ENCODE assay signal across 10 mouse cellular contexts in genomic region chr8:63876949-63877348, GRCm38 (mm10).
DNase-seq lines count a peak whose midpoint lies in the region; ATAC-seq lines count a peak whose summit lies in the region.
"Had no signal": no experiment of that assay in that cellular context is flagged by ENCODE, and none has a peak within 500 bp of the region (broad histone marks: within the 10 kb centered on the region; RNA-seq: fewer than 3 reads in every experiment).

No protein-coding gene starts in this region.

- H3K9ac ChIP-seq in heart, embryonic 15.5 days, result no peak overlapping the region
- no peak overlapping the region for H3K9ac ChIP-seq in forebrain, embryonic 13.5 days
- no peak overlapping the region for H3K9ac ChIP-seq in midbrain, embryonic 12.5 days (replicated peaks)
- H3K9ac ChIP-seq: embryonic facial prominence, embryonic 12.5 days; liver, embryonic 14.5 days had no signal

- no peak overlapping the region for H3K4me3 ChIP-seq in heart, embryonic 15.5 days
- no peak overlapping the region for H3K4me3 ChIP-seq in forebrain, embryonic 13.5 days
- no peak overlapping the region for H3K4me3 ChIP-seq in midbrain, embryonic 12.5 days
- H3K4me3 ChIP-seq: embryonic facial prominence, embryonic 12.5 days had no signal

- H3K4me1 ChIP-seq in heart, embryonic 15.5 days (replicated peaks), result no peaks in the 10 kb centered on the region
- no peaks in the 10 kb centered on the region for H3K4me1 ChIP-seq in forebrain, embryonic 13.5 days
- H3K4me1 ChIP-seq in midbrain, embryonic 12.5 days, result no peaks in the 10 kb centered on the region
- H3K4me1 ChIP-seq: embryonic facial prominence, embryonic 12.5 days had no signal

- H3K27me3 ChIP-seq in heart, embryonic 15.5 days, result no peaks in the 10 kb centered on the region
- no peaks in the 10 kb centered on the region for H3K27me3 ChIP-seq in forebrain, embryonic 13.5 days
- no peaks in the 10 kb centered on the region for H3K27me3 ChIP-seq in midbrain, embryonic 12.5 days
- H3K27me3 ChIP-seq: embryonic facial prominence, embryonic 12.5 days had no signal

- ATAC-seq in heart, embryonic 15.5 days (replicated peaks; ENCODE audit: insufficient number of reproducible peaks, insufficient read depth, low FRiP score, low read depth), result no peak
- ATAC-seq in forebrain, embryonic 13.5 days, result peak; percentile 59
- 0 out of 2 replicates have a peak, but pooled peaks have one; percentile 62 for ATAC-seq in midbrain, embryonic 12.5 days (ENCODE audit: low FRiP score, low read depth)

- 86% methylated on average over 7 of the region's 7 CpGs for WGBS in heart, embryonic 15.5 days
- WGBS in forebrain, embryonic 13.5 days, result 91% methylated on average over 7 of the region's 7 CpGs
- WGBS in midbrain, embryonic 12.5 days, result 92% methylated on average over 7 of the region's 7 CpGs

- 0 out of 2 replicates have a peak overlapping the region, but pooled peaks have one; percentile 33 for H3K4me2 ChIP-seq in heart, embryonic 15.5 days
- no peak overlapping the region for H3K4me2 ChIP-seq in forebrain, embryonic 13.5 days
- H3K4me2 ChIP-seq in midbrain, embryonic 12.5 days (replicated peaks), result no peak overlapping the region
- H3K4me2 ChIP-seq: embryonic facial prominence, embryonic 12.5 days had no signal

- no peaks in the 10 kb centered on the region for H3K9me3 ChIP-seq in heart, embryonic 15.5 days (replicated peaks)
- no peaks in the 10 kb centered on the region for H3K9me3 ChIP-seq in forebrain, embryonic 13.5 days (replicated peaks)
- no peaks in the 10 kb centered on the region for H3K9me3 ChIP-seq in midbrain, embryonic 12.5 days
- H3K9me3 ChIP-seq: embryonic facial prominence, embryonic 12.5 days had no signal

- H3K36me3 ChIP-seq in heart, embryonic 15.5 days, result no peaks in the 10 kb centered on the region
- H3K36me3 ChIP-seq in forebrain, embryonic 13.5 days (ENCODE audit: poor library complexity, severe bottlenecking), result no peaks in the 10 kb centered on the region
- H3K36me3 ChIP-seq in midbrain, embryonic 12.5 days, result no peaks in the 10 kb centered on the region
- H3K36me3 ChIP-seq: embryonic facial prominence, embryonic 12.5 days had no signal

- DNase-seq in heart, postnatal 4 days, result no peak
- peak; percentile 12 for DNase-seq in R1 (ENCODE audit: low read depth, low spot score)
- no peak for DNase-seq in spleen, postnatal 36 days (ENCODE audit: low spot score in 2 of 2)
- DNase-seq in spleen, adult 12 weeks (ENCODE audit: low spot score), result no peak
- no peak for DNase-seq in cerebellum, adult 18-20 months

- no peak overlapping the region for H3K27ac ChIP-seq in heart, embryonic 15.5 days
- H3K27ac ChIP-seq in forebrain, embryonic 13.5 days, result no peak overlapping the region
- no peak overlapping the region for H3K27ac ChIP-seq in midbrain, embryonic 12.5 days (replicated peaks)
- H3K27ac ChIP-seq: embryonic facial prominence, embryonic 12.5 days; liver, embryonic 14.5 days had no signal
